Mouse (Mus musculus) forebrain, embryonic 10.5 days (tissue): ENCODE measurements at regions not wholly inside any gene's neighbourhood (a gene's known extent, or its start where the extent isn't known, plus 50 kb on each side); places are given as distances from the start of the nearest gene placed in this dataset.

Source experiments
- DNase-seq: peaks from one replicate; pipeline ENCODE4 v3.0.0-alpha.2; 2017; ENCODE audit warnings: low spot score; ENCODE audit errors: extremely low spot score
- H3K27ac ChIP-seq: fragments of 300-500 bp; sonication (generic); 2 replicates; pipeline ENCODE4 v1.5.1; 2016; ENCODE audit warnings: mild to moderate bottlenecking
- H3K27me3 ChIP-seq: fragments of 300-500 bp; sonication (generic); 2 replicates; pipeline ENCODE4 v1.6.1; 2016; ENCODE audit warnings: mild to moderate bottlenecking; ENCODE audit not compliant: poor library complexity, severe bottlenecking
- H3K36me3 ChIP-seq: fragments of 300-500 bp; sonication (generic); replicated peaks from 2 replicates; pipeline ENCODE4 v1.6.1; 2016; ENCODE audit warnings: mild to moderate bottlenecking, moderate library complexity
- H3K4me1 ChIP-seq: fragments of 300-500 bp; sonication (generic); 2 replicates; pipeline ENCODE4 v1.6.1; 2016
- H3K4me3 ChIP-seq: fragments of 300-500 bp; sonication (generic); 2 replicates; pipeline ENCODE4 v1.5.1; 2016; ENCODE audit warnings: mild to moderate bottlenecking, moderate library complexity
- H3K9me3 ChIP-seq: fragments of 300-500 bp; sonication (generic); 2 replicates; pipeline ENCODE4 v1.6.1; 2016; ENCODE audit warnings: mild to moderate bottlenecking, moderate library complexity
- WGBS: fragments of 180-500 bp; shearing (Covaris S2); methylation state at CpG from one replicate; pipeline ENCODE4 v1.1.7; 2016; 5-methylcytosine and 5-hydroxymethylcytosine counted together

GRCm38 (mm10) chr5:91731155-91731554, 213.7 kb downstream of the Parm1 start:
- peaks cover 11% of the 10 kb centered on the region for H3K4me1 ChIP-seq
- DNase-seq, result no peak
- peaks cover 12% of the 10 kb centered on the region; the same call in 1 of the 2 replicates for H3K27me3 ChIP-seq
- no peak overlapping the region for H3K4me3 ChIP-seq
- no peaks in the 10 kb centered on the region for H3K36me3 ChIP-seq
- H3K27ac ChIP-seq, result no peak overlapping the region
- 89% methylated on average over 5 of the region's 5 CpGs for WGBS
- no peaks in the 10 kb centered on the region for H3K9me3 ChIP-seq

- Histone ChIP-seq H3K9me3 (no peaks in the 10 kb centered on the region), H3K27ac (no peak overlapping the region), H3K4me3 (no peak overlapping the region), H3K27me3 (peaks cover 16% of the 10 kb centered on the region; the same call in 1 of the 2 replicates), H3K36me3 (no peaks in the 10 kb centered on the region), H3K4me1 (peaks cover 12% of the 10 kb centered on the region)
- no peak for DNase-seq
- WGBS, result 51% methylated on average over 3 of the region's 3 CpGs
Observed at GRCm38 (mm10) chr5:91729868-91730267, 212.5 kb downstream of the Parm1 start.

GRCm38 (mm10) chr5:91729415-91729814, 212.0 kb downstream of the Parm1 start:
- H3K4me1 ChIP-seq, result peaks cover 16% of the 10 kb centered on the region
- peaks cover 16% of the 10 kb centered on the region; the same call in 1 of the 2 replicates for H3K27me3 ChIP-seq
- H3K27ac ChIP-seq, result no peak overlapping the region
- 28% methylated on average over 4 of the region's 4 CpGs for WGBS
- H3K36me3 ChIP-seq, result no peaks in the 10 kb centered on the region
- H3K4me3 ChIP-seq, result no peak overlapping the region
- no peaks in the 10 kb centered on the region for H3K9me3 ChIP-seq
- DNase-seq, result no peak

- Histone ChIP-seq H3K27me3 (peaks cover 16% of the 10 kb centered on the region; the same call in 1 of the 2 replicates), H3K27ac (no peak overlapping the region), H3K4me1 (peaks cover 34% of the 10 kb centered on the region), H3K9me3 (no peaks in the 10 kb centered on the region), H3K36me3 (no peaks in the 10 kb centered on the region), H3K4me3 (no peak overlapping the region)
- 60% methylated on average over 2 of the region's 2 CpGs for WGBS
- DNase-seq, result no peak
Observed at GRCm38 (mm10) chr5:91727448-91727847, 210.0 kb downstream of the Parm1 start.

GRCm38 (mm10) chr5:91726118-91726500, 208.7 kb downstream of the Parm1 start:
- Histone ChIP-seq H3K27ac (no peak overlapping the region), H3K27me3 (peaks cover 10% of the 10 kb centered on the region; the same call in 1 of the 2 replicates), H3K36me3 (no peaks in the 10 kb centered on the region), H3K9me3 (no peaks in the 10 kb centered on the region), H3K4me1 (peaks cover 41% of the 10 kb centered on the region), H3K4me3 (no peak overlapping the region)
- WGBS, result 87% methylated on average over 6 of the region's 6 CpGs
- DNase-seq, result no peak

- whole genome bisulfite sequencing, result 82% methylated on average over 4 of the region's 4 CpGs
- Histone ChIP-seq H3K27ac (no peak overlapping the region), H3K4me3 (no peak overlapping the region), H3K9me3 (no peaks in the 10 kb centered on the region), H3K27me3 (peaks cover 10% of the 10 kb centered on the region; the same call in 1 of the 2 replicates), H3K4me1 (peaks cover 41% of the 10 kb centered on the region), H3K36me3 (no peaks in the 10 kb centered on the region)
- DNase-seq, result no peak
Observed at GRCm38 (mm10) chr5:91725380-91726117, 208.1 kb downstream of the Parm1 start.

GRCm38 (mm10) chr5:91724881-91725280, 207.5 kb downstream of the Parm1 start:
- Histone ChIP-seq H3K27me3 (peaks cover 10% of the 10 kb centered on the region; the same call in 1 of the 2 replicates), H3K27ac (no peak overlapping the region)

GRCm38 (mm10) chr5:91723416-91723815, 206.0 kb downstream of the Parm1 start:
- 53% methylated on average over 1 of the region's 1 CpGs for WGBS
- Histone ChIP-seq H3K27me3 (peaks cover 10% of the 10 kb centered on the region; the same call in 1 of the 2 replicates), H3K36me3 (no peaks in the 10 kb centered on the region), H3K9me3 (no peaks in the 10 kb centered on the region), H3K4me3 (no peak overlapping the region), H3K27ac (peak overlapping the region; percentile 48), H3K4me1 (peaks cover 30% of the 10 kb centered on the region)
- DNase-seq, result no peak

More at GRCm38 (mm10) chr5:91724881-91725280, 207.5 kb downstream of the Parm1 start:
- no peak overlapping the region for H3K4me3 ChIP-seq
- no peak for DNase-seq
- no peaks in the 10 kb centered on the region for H3K9me3 ChIP-seq
- WGBS, result 95% methylated on average over 1 of the region's 1 CpGs
- peaks cover 40% of the 10 kb centered on the region for H3K4me1 ChIP-seq
- no peaks in the 10 kb centered on the region for H3K36me3 ChIP-seq

- Histone ChIP-seq H3K36me3 (no peaks in the 10 kb centered on the region), H3K27me3 (peaks cover 10% of the 10 kb centered on the region; the same call in 1 of the 2 replicates), H3K27ac (peak overlapping the region; percentile 17), H3K9me3 (no peaks in the 10 kb centered on the region), H3K4me3 (no peak overlapping the region), H3K4me1 (peaks cover 30% of the 10 kb centered on the region)
- 6% methylated on average over 5 of the region's 5 CpGs for WGBS
- DNase-seq, result peak; percentile 26
Observed at GRCm38 (mm10) chr5:91722982-91723381, 205.6 kb downstream of the Parm1 start.

GRCm38 (mm10) chr5:91722403-91722802, 205.0 kb downstream of the Parm1 start:
- Histone ChIP-seq H3K9me3 (no peaks in the 10 kb centered on the region), H3K4me3 (no peak overlapping the region), H3K27me3 (peaks cover 4% of the 10 kb centered on the region; the same call in 1 of the 2 replicates), H3K4me1 (peaks cover 30% of the 10 kb centered on the region), H3K27ac (peak overlapping the region; percentile 17), H3K36me3 (no peaks in the 10 kb centered on the region)
- no peak for DNase-seq
- 66% methylated on average over 5 of the region's 5 CpGs for WGBS

GRCm38 (mm10) chr5:91721231-91722096, 204.0 kb downstream of the Parm1 start:
- H3K4me3 ChIP-seq, result no peak overlapping the region
- no peak for DNase-seq
- H3K36me3 ChIP-seq, result no peaks in the 10 kb centered on the region
- 93% methylated on average over 9 of the region's 9 CpGs for WGBS
- H3K4me1 ChIP-seq, result peaks cover 30% of the 10 kb centered on the region
- H3K27ac ChIP-seq, result 0 out of 2 replicates have a peak overlapping the region, but pooled peaks have one; percentile 8
- H3K9me3 ChIP-seq, result no peaks in the 10 kb centered on the region
- peaks cover 4% of the 10 kb centered on the region; the same call in 1 of the 2 replicates for H3K27me3 ChIP-seq

GRCm38 (mm10) chr5:91713020-91713419, 195.6 kb downstream of the Parm1 start:
- H3K9me3 ChIP-seq, result no peaks in the 10 kb centered on the region
- no peaks in the 10 kb centered on the region for H3K36me3 ChIP-seq
- peaks cover 18% of the 10 kb centered on the region for H3K4me1 ChIP-seq
- WGBS, result 35% methylated on average over 8 of the region's 8 CpGs
- no peak overlapping the region for H3K27ac ChIP-seq
- no peak overlapping the region for H3K4me3 ChIP-seq
- no peaks in the 10 kb centered on the region for H3K27me3 ChIP-seq
- no peak for DNase-seq
